Mouse (Mus musculus) ES-E14 (cell line): ENCODE measurements around the gene Tldc2.

Source experiments
- CHD2 ChIP-seq: IDR thresholded peaks from 2 replicates; pipeline ENCODE4 v1.6.1; 2014; ENCODE audit warnings: mild to moderate bottlenecking, low read depth, low read length, inconsistent platforms
- HCFC1 ChIP-seq: IDR thresholded peaks from 2 replicates; pipeline ENCODE4 v1.6.1; 2012; ENCODE audit warnings: low read length, inconsistent platforms, borderline replicate concordance; ENCODE audit not compliant: insufficient read depth
- MAFK ChIP-seq: IDR thresholded peaks from 2 replicates; pipeline ENCODE4 v1.6.1; 2014; ENCODE audit warnings: mild to moderate bottlenecking, low read depth, low read length, inconsistent platforms; ENCODE audit not compliant: insufficient read depth
- ZC3H11A ChIP-seq: IDR thresholded peaks from 2 replicates; pipeline ENCODE4 v1.6.1; 2012; ENCODE audit warnings: low read depth, mild to moderate bottlenecking, inconsistent platforms, low read length, borderline replicate concordance
- ZNF384 ChIP-seq: IDR thresholded peaks from 2 replicates; pipeline ENCODE4 v1.6.1; 2012; ENCODE audit warnings: low read depth, low read length, inconsistent platforms

DNA sequence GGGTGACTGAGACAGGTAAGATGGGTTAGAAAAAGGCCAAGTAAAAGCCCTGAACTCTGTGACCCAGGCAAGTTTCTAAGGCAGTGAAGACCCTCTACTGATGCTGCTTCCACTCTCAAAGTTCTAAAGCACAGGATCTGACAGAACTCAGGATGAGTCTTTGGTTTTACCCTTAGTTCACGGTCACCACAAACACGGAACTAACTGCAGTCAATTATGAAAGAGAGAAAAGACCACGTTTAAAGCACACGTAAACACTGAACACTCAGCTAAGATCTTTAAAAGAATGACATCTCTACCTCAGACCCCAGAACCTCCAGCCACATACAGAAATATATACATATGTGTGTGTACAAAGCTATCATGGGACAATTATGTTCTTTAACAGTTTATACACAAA lies 42.2 kb downstream of the Tldc2 start:
- TF ChIP-seq HCFC1 = no peak
- TF ChIP-seq MAFK = no peak
- TF ChIP-seq CHD2 = no peak
- no peak for TF ChIP-seq ZC3H11A
- no peak for TF ChIP-seq ZNF384
